Mouse (Mus musculus) cerebellum, adult 11 months (tissue): ENCODE data around the gene Tdrd3.

ENCODE experiments used
- DNase-seq: peaks from one replicate; pipeline ENCODE4 v3.0.0; 2022

Tdrd3 gene

GRCm38 (mm10) chr14:87415808-87416721, at the start of gene Tdrd3:
Tdrd3 (plus strand) TSS chr14:87416639.
- DNase-seq: peak; percentile 94

GRCm38 (mm10) chr14:87367169-87367568, 49.3 kb upstream of the Tdrd3 start:
- no peak for DNase-seq

GRCm38 (mm10) chr14:87383041-87383440, 33.4 kb upstream of the Tdrd3 start:
- no peak for DNase-seq

GRCm38 (mm10) chr14:87384288-87385268, 31.9 kb upstream of the Tdrd3 start:
- DNase-seq: no peak

- no peak for DNase-seq
These were observed 23.3 kb upstream of the Tdrd3 start for GRCm38 (mm10) chr14:87393096-87393495.

- DNase-seq: no peak
These were observed 19.8 kb upstream of the Tdrd3 start for GRCm38 (mm10) chr14:87396643-87397042.

- no peak for DNase-seq
These were observed 992 bp upstream of the Tdrd3 start for GRCm38 (mm10) chr14:87415486-87415807.

GRCm38 (mm10) chr14:87416755-87417690, 584 bp downstream of the Tdrd3 start:
- DNase-seq: peak; percentile 51

GRCm38 (mm10) chr14:87417691-87418070, 1.2 kb downstream of the Tdrd3 start:
- DNase-seq: no peak

- no peak for DNase-seq
These were observed 3.3 kb downstream of the Tdrd3 start for GRCm38 (mm10) chr14:87419740-87420139.

GRCm38 (mm10) chr14:87420576-87420975, 4.1 kb downstream of the Tdrd3 start:
- no peak for DNase-seq

- DNase-seq: no peak
These were observed 6.0 kb downstream of the Tdrd3 start for GRCm38 (mm10) chr14:87422432-87422831.

- DNase-seq: no peak
These were observed 10.0 kb downstream of the Tdrd3 start for GRCm38 (mm10) chr14:87426297-87426922.

GRCm38 (mm10) chr14:87427032-87427431, 10.6 kb downstream of the Tdrd3 start:
- DNase-seq: no peak

GRCm38 (mm10) chr14:87427659-87428289, 11.3 kb downstream of the Tdrd3 start:
- no peak for DNase-seq

- DNase-seq: no peak
These were observed 17.0 kb downstream of the Tdrd3 start for GRCm38 (mm10) chr14:87433390-87433915.

- DNase-seq: no peak
These were observed 18.9 kb downstream of the Tdrd3 start for GRCm38 (mm10) chr14:87435382-87435781.

GRCm38 (mm10) chr14:87439721-87440120, 23.3 kb downstream of the Tdrd3 start:
- no peak for DNase-seq

GRCm38 (mm10) chr14:87446331-87446913, 30.0 kb downstream of the Tdrd3 start:
- no peak for DNase-seq

GRCm38 (mm10) chr14:87451645-87452443, 35.4 kb downstream of the Tdrd3 start:
- peak; percentile 60 for DNase-seq
